Mouse (Mus musculus): ENCODE measurements around the gene Itgb4. TPM values are rescaled to one million over a fixed set of nuclear protein-coding genes. Genes with fewer than 3 reads are reported as not detected.

Gene Itgb4
- polyA plus RNA-seq, 1 experiment from 2014 or later, result 10.2 TPM

- H3K4me2 ChIP-seq (replicated peaks; ENCODE audit: low read depth, low read length), result no peak overlapping the region
- ATAC-seq (ENCODE audit: insufficient number of reproducible peaks, insufficient read depth, low FRiP score, low read depth), result no peak
- peaks cover 69% of the 10 kb centered on the region for H3K36me3 ChIP-seq (ENCODE audit: control insufficient read depth, insufficient read depth, low read length)
- H3K27me3 ChIP-seq (ENCODE audit: control insufficient read depth, insufficient read depth, low read length), result no peaks in the 10 kb centered on the region
- H3K9me3 ChIP-seq (ENCODE audit: control insufficient read depth, low read depth, low read length), result no peaks in the 10 kb centered on the region
- H3K27ac ChIP-seq (ENCODE audit: low read length), result no peak overlapping the region
- 98% methylated on average over 9 of the region's 9 CpGs for WGBS
- H3K9ac ChIP-seq (replicated peaks; ENCODE audit: low read depth, low read length), result no peak overlapping the region
- no peak overlapping the region for H3K4me3 ChIP-seq (ENCODE audit: low read depth, low read length)
- H3K4me1 ChIP-seq (ENCODE audit: control insufficient read depth, insufficient read depth, low read length), result peaks cover 5% of the 10 kb centered on the region; the same call in 1 of the 2 replicates
Observed at GRCm38 (mm10) chr11:115959018-115959417, 15.5 kb upstream of the Itgb4 start.

- Histone ChIP-seq H3K36me3 (ENCODE audit: control insufficient read depth, insufficient read depth, low read length) (peaks cover 76% of the 10 kb centered on the region), H3K27me3 (ENCODE audit: control insufficient read depth, insufficient read depth, low read length) (no peaks in the 10 kb centered on the region), H3K9me3 (ENCODE audit: control insufficient read depth, low read depth, low read length) (no peaks in the 10 kb centered on the region), H3K4me3 (ENCODE audit: low read depth, low read length) (no peak overlapping the region), H3K9ac (replicated peaks; ENCODE audit: low read depth, low read length) (no peak overlapping the region), H3K4me2 (replicated peaks; ENCODE audit: low read depth, low read length) (no peak overlapping the region), H3K4me1 (ENCODE audit: control insufficient read depth, insufficient read depth, low read length) (no peaks in the 10 kb centered on the region), H3K27ac (ENCODE audit: low read length) (no peak overlapping the region)
- no peak for ATAC-seq (ENCODE audit: insufficient number of reproducible peaks, insufficient read depth, low FRiP score, low read depth)
- 92% methylated on average over 9 of the region's 9 CpGs for WGBS
Observed at GRCm38 (mm10) chr11:115962651-115963412, 11.7 kb upstream of the Itgb4 start.

- H3K27ac ChIP-seq (ENCODE audit: low read length), result no peak overlapping the region
- no peaks in the 10 kb centered on the region for H3K4me1 ChIP-seq (ENCODE audit: control insufficient read depth, insufficient read depth, low read length)
- H3K9ac ChIP-seq (replicated peaks; ENCODE audit: low read depth, low read length), result no peak overlapping the region
- no peak overlapping the region for H3K4me3 ChIP-seq (ENCODE audit: low read depth, low read length)
- H3K27me3 ChIP-seq (ENCODE audit: control insufficient read depth, insufficient read depth, low read length), result no peaks in the 10 kb centered on the region
- no peaks in the 10 kb centered on the region for H3K9me3 ChIP-seq (ENCODE audit: control insufficient read depth, low read depth, low read length)
- no peak overlapping the region for H3K4me2 ChIP-seq (replicated peaks; ENCODE audit: low read depth, low read length)
- no peak for ATAC-seq (ENCODE audit: insufficient number of reproducible peaks, insufficient read depth, low FRiP score, low read depth)
- WGBS, result 73% methylated on average over 10 of the region's 10 CpGs
- peaks cover 65% of the 10 kb centered on the region for H3K36me3 ChIP-seq (ENCODE audit: control insufficient read depth, insufficient read depth, low read length)
Observed at GRCm38 (mm10) chr11:115964977-115965604, 9.4 kb upstream of the Itgb4 start.

GRCm38 (mm10) chr11:115968731-115969405 is 5.6 kb upstream of the Itgb4 start:
- WGBS, result 65% methylated on average over 5 of the region's 5 CpGs

GRCm38 (mm10) chr11:115970006-115970673 is 4.4 kb upstream of the Itgb4 start:
- H3K4me1 ChIP-seq (ENCODE audit: control insufficient read depth, insufficient read depth, low read length), result peaks cover 5% of the 10 kb centered on the region; the same call in 1 of the 2 replicates
- 35% methylated on average over 15 of the region's 15 CpGs for WGBS
- H3K9ac ChIP-seq (replicated peaks; ENCODE audit: low read depth, low read length), result no peak overlapping the region
- no peak overlapping the region for H3K4me3 ChIP-seq (ENCODE audit: low read depth, low read length)
- peaks cover 17% of the 10 kb centered on the region for H3K36me3 ChIP-seq (ENCODE audit: control insufficient read depth, insufficient read depth, low read length)
- no peaks in the 10 kb centered on the region for H3K9me3 ChIP-seq (ENCODE audit: control insufficient read depth, low read depth, low read length)
- ATAC-seq (ENCODE audit: insufficient number of reproducible peaks, insufficient read depth, low FRiP score, low read depth), result 0 out of 2 replicates have a peak, but pooled peaks have one; percentile 29
- H3K27me3 ChIP-seq (ENCODE audit: control insufficient read depth, insufficient read depth, low read length), result peaks cover 11% of the 10 kb centered on the region; the same call in 1 of the 2 replicates
- H3K27ac ChIP-seq (ENCODE audit: low read length), result peak overlapping the region; percentile 72
- H3K4me2 ChIP-seq (replicated peaks; ENCODE audit: low read depth, low read length), result 0 out of 2 replicates have a peak overlapping the region, but pooled peaks have one; percentile 7

More at GRCm38 (mm10) chr11:115968731-115969405, 5.6 kb upstream of the Itgb4 start:
- no peaks in the 10 kb centered on the region for H3K9me3 ChIP-seq (ENCODE audit: control insufficient read depth, low read depth, low read length)
- H3K4me2 ChIP-seq (replicated peaks; ENCODE audit: low read depth, low read length), result no peak overlapping the region
- H3K27me3 ChIP-seq (ENCODE audit: control insufficient read depth, insufficient read depth, low read length), result peaks cover 2% of the 10 kb centered on the region; the same call in 1 of the 2 replicates
- no peak overlapping the region for H3K9ac ChIP-seq (replicated peaks; ENCODE audit: low read depth, low read length)
- no peak overlapping the region for H3K27ac ChIP-seq (ENCODE audit: low read length)
- H3K36me3 ChIP-seq (ENCODE audit: control insufficient read depth, insufficient read depth, low read length), result peaks cover 30% of the 10 kb centered on the region
- no peak overlapping the region for H3K4me3 ChIP-seq (ENCODE audit: low read depth, low read length)
- ATAC-seq (ENCODE audit: insufficient number of reproducible peaks, insufficient read depth, low FRiP score, low read depth), result no peak
- H3K4me1 ChIP-seq (ENCODE audit: control insufficient read depth, insufficient read depth, low read length), result peaks cover 5% of the 10 kb centered on the region; the same call in 1 of the 2 replicates

GRCm38 (mm10) chr11:115971016-115971415 is 3.5 kb upstream of the Itgb4 start:
- no peak overlapping the region for H3K4me3 ChIP-seq (ENCODE audit: low read depth, low read length)
- peak overlapping the region; percentile 72; the same call in 1 of the 2 replicates for H3K27ac ChIP-seq (ENCODE audit: low read length)
- H3K27me3 ChIP-seq (ENCODE audit: control insufficient read depth, insufficient read depth, low read length), result peaks cover 11% of the 10 kb centered on the region; the same call in 1 of the 2 replicates
- no peak for ATAC-seq (ENCODE audit: insufficient number of reproducible peaks, insufficient read depth, low FRiP score, low read depth)
- peaks cover 5% of the 10 kb centered on the region; the same call in 1 of the 2 replicates for H3K4me1 ChIP-seq (ENCODE audit: control insufficient read depth, insufficient read depth, low read length)
- no peak overlapping the region for H3K9ac ChIP-seq (replicated peaks; ENCODE audit: low read depth, low read length)
- no peak overlapping the region for H3K4me2 ChIP-seq (replicated peaks; ENCODE audit: low read depth, low read length)
- WGBS, result 63% methylated on average over 6 of the region's 6 CpGs
- H3K9me3 ChIP-seq (ENCODE audit: control insufficient read depth, low read depth, low read length), result no peaks in the 10 kb centered on the region
- H3K36me3 ChIP-seq (ENCODE audit: control insufficient read depth, insufficient read depth, low read length), result peaks cover 10% of the 10 kb centered on the region

- ATAC-seq (ENCODE audit: insufficient number of reproducible peaks, insufficient read depth, low FRiP score, low read depth), result no peak
- 2% methylated on average over 18 of the region's 18 CpGs for WGBS
- Histone ChIP-seq H3K4me3 (ENCODE audit: low read depth, low read length) (peak overlapping the region; percentile 40), H3K27me3 (ENCODE audit: control insufficient read depth, insufficient read depth, low read length) (peaks cover 11% of the 10 kb centered on the region; the same call in 1 of the 2 replicates), H3K36me3 (ENCODE audit: control insufficient read depth, insufficient read depth, low read length) (no peaks in the 10 kb centered on the region), H3K9me3 (ENCODE audit: control insufficient read depth, low read depth, low read length) (no peaks in the 10 kb centered on the region), H3K4me2 (replicated peaks; ENCODE audit: low read depth, low read length) (peak overlapping the region; percentile 77), H3K4me1 (ENCODE audit: control insufficient read depth, insufficient read depth, low read length) (peaks cover 5% of the 10 kb centered on the region; the same call in 1 of the 2 replicates), H3K27ac (ENCODE audit: low read length) (no peak overlapping the region), H3K9ac (replicated peaks; ENCODE audit: low read depth, low read length) (peak overlapping the region; percentile 33; the same call in 1 of the 2 replicates)
Observed at GRCm38 (mm10) chr11:115975083-115975420, 543 bp downstream of the Itgb4 start.

GRCm38 (mm10) chr11:115975544-115975943 is 1.0 kb downstream of the Itgb4 start:
- WGBS, result 34% methylated on average over 12 of the region's 12 CpGs
- Histone ChIP-seq H3K9me3 (ENCODE audit: control insufficient read depth, low read depth, low read length) (no peaks in the 10 kb centered on the region), H3K4me1 (ENCODE audit: control insufficient read depth, insufficient read depth, low read length) (peaks cover 1% of the 10 kb centered on the region; the same call in 1 of the 2 replicates), H3K36me3 (ENCODE audit: control insufficient read depth, insufficient read depth, low read length) (no peaks in the 10 kb centered on the region), H3K27me3 (ENCODE audit: control insufficient read depth, insufficient read depth, low read length) (peaks cover 11% of the 10 kb centered on the region; the same call in 1 of the 2 replicates), H3K4me2 (replicated peaks; ENCODE audit: low read depth, low read length) (peak overlapping the region; percentile 77), H3K27ac (ENCODE audit: low read length) (no peak overlapping the region), H3K4me3 (ENCODE audit: low read depth, low read length) (peak overlapping the region; percentile 40), H3K9ac (replicated peaks; ENCODE audit: low read depth, low read length) (peak overlapping the region; percentile 33; the same call in 1 of the 2 replicates)
- ATAC-seq (ENCODE audit: insufficient number of reproducible peaks, insufficient read depth, low FRiP score, low read depth), result no peak

Measured in stomach, embryonic 14.5 days (tissue).